Mouse (Mus musculus) right cerebral cortex, adult 2 months (tissue): ENCODE data around the gene Tcf7l2.

Experiments
- DNase-seq, 2 experiments: peaks; one replicate each; pipeline ENCODE4 v3.0.0; 2021 to 2022; ENCODE audit warnings: low spot score in 2 of 2

Gene Tcf7l2

DNA sequence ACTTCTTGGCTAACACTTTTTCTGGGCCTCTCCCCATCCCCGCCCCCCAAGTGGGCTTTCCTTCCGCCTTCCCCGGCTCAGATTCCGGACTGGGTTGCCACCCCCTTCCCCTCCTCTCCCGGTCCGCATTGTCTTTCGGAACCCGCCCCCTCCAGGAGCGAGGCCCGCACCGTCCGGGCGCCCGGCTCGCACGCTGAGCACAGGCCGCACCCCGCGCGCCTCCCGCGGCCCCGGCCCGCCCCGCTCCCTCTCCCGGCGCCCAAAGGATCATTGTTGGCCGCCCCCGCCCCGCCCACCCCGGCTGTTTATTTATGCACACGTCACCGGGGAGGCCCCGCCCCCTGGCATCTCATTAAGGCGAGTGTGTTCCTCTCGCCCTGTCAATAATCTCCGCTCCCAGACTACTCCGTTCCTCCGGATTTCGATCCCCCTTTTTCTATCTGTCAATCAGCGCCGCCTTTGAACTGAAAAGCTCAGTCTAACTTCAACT lies at the start of gene Tcf7l2:
TSS of gene Tcf7l2 (plus strand) at position 382 of the 490 bp plus-strand sequence.
- DNase-seq, result peak; percentile 43 to 66

DNA sequence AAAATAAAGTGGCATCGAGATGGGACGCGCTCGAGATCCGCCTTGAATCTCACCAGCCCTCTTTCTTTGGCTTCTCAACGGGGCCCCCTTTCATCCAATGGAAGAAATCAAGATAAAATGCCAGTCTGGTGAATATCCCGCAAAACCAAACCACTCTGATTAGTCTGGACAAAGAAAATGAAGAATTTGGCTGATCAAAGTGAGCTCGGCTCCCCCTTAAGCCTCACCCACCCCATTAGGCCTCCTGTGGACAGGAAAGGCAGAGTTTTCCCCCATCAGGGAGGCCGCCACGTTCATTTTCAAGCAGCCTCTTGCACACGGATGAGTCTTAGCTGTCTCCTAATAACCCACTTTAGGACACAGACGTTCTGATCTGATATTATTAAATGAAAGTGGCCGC lies 47.0 kb upstream of the Tcf7l2 start:
- no peak for DNase-seq

DNA sequence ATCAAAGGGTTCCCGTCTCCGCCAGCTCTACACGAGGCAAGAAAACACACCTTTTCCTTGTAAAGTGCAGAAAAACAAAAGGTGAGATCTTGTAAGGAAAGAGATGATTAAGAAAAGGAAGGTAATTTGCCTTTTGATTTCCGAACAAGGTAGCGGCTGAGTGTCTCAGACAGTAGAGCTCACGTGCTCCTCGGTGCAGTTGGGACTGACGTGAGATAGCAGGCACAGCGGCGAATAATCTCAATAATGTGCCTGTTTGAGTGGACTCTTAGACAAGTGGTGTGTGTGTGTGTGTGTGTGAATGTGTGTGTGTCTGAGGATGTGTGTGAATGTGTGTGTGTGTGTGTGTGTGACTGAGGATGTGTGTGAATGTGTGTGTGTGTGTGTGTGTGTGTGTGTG lies 46.2 kb upstream of the Tcf7l2 start:
- DNase-seq, result no peak

DNA sequence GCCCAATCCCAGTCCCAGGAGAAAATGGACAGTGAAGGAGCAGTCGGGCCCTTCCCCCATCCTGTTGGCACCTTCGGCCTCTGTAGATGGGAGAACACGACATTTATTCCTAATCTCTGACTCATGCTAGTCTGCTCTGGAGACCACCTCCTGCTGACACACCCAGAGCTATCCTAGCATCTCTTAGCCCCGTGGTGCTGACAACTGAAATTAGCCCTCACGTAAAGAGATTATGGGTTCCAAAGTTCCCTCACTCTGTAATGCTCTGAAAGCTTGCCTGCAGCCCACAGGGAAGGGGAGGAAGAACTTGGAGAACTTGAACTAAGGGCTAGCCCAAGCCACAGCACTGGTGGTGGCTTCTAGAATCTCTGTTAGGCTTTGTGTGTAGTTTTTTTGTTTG lies 42.7 kb upstream of the Tcf7l2 start:
- no peak for DNase-seq

DNA sequence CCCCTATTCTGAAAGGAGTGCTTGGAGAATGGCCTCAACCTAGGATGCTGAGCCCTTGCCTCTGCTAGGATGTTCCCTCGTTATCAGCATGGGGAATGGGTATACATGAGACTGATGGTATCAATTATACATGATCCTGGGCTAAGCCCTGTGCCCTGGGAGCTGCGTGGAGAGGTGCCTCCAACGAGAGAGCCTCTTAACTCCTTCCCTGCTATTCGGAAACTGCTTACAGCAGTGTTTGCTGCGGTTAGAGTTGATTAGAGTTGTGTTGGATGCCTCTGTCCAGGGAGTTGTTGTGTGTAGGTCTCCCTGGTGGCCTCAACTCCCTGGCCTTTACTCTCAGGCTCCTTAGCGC lies 41.4 kb upstream of the Tcf7l2 start:
- DNase-seq, result no peak

DNA sequence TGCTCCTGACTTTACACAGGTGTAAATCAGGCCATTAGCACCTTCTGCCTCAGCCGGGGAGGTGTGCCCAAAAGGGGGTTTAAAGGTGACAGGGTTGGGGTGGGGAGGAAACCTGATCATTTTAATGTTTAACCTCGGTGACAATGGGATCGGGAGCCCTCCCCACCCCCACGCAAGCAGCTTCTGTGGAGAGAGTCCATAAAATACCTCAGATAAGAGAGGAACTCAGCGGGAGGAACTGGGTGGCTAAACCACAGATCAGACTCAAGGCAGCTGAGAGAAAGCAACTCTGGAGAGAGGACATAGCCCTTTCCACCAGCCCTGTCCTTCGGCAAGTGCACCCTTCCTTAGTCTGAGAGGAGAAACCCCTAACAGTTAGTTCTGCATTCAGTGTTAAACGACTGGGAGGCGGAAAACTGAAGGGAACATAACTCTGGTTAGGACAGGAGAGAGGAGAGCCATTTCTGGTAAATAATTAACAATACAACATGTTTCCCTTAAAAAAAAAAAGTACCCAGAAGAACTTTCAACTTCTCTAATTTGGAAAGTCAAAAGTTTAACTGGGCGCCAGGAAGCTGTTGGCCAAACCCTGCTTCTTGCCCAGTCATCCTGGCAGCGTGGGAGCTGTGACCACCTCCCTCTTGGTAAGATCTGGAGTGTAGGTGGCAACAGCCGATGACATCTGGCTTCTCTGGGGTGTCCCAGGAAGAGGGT lies 40.9 kb upstream of the Tcf7l2 start:
- DNase-seq, result no peak

DNA sequence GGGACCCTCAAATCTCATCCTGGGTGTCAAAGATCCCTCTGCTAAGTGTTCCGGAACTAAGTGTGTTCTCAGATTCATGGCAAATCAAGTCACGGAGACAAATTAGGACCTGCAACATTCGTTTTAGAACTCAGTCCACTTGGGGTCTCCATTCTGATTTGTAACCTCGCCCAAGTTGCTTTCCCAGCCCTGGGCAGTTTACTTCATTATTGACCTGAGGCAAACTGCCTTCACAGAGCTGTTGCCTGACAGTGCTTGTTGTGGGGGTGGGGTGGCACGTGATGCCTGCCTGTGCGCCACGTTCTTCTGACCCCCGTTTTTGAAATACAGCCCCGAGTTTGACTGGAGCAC lies 40.4 kb upstream of the Tcf7l2 start:
- no peak for DNase-seq

DNA sequence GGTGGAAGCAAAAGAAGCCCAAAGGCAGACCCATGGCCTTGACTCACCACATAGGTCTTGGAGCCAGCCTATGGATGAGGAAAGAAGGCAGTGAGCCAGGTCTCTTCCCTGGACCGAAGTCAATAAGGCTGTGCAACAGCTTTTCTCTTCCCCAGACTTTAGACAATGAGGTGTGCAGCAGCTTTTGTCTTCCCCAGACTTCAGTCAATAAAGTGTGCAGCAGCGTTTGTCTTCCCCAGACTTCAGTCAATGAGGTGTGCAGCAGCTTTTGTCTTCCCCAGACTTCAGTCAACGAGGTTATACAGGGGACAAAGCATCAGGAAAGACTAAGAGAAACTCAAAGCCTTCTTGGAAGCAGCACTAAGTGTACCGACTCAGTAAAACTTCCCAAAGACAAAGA lies 39.5 kb upstream of the Tcf7l2 start:
- no peak for DNase-seq

DNA sequence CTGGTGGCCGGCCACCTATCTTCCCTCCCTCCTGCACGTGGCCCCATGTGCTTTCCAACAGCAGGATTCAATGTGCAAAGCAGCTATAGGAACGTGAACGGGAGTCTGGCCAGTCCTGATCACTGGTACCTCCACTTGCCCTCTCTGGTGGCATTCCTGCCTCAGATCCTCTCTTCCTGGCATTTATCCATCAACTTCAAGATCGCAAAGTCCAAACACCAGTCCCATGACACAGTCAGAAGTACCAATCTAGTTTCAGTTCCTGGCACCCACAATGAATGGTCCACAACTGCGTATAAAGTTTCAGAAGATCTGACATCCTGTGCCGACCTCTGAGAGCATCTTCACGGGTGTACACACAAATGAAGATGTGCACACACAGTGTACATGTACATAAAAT lies 38.9 kb upstream of the Tcf7l2 start:
- DNase-seq, result no peak

DNA sequence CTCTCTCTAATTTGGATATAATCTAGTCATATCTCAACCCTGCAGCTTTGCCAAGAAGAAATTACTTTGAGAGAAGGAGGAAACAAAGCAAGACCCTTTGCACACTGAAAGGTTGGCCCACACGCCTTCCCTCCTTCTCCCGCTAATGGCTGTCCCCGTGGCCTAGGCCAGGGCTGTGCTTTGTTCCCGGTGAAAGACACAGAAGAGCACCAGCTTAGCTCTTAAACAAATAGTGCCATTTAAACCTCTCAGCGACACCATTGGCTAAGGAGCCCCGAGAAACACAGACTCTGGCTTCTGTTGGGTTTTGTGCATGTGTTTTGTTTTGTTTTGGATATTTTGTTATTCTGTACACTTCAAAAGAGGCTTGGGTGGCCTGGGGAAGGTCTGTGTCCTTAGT lies 37.5 kb upstream of the Tcf7l2 start:
- no peak for DNase-seq

DNA sequence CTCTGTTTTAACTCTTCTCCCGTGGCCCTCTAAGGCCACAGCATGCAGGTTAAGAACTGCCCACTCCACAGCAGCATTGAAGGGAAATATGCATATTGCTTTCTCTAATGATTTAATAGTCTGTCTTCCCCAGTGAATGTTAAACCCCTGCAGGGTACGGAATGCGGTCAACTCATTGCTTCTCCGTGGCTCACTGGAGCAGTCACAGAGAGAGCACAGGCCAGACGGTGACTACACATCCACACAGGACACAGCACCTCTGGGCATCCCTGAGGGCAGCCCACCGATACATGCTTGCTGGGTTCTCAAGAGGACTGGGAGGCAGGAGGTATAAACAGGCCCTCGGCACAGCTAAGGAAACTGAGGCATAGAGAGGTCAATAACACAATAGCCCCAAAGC lies 35.3 kb upstream of the Tcf7l2 start:
- DNase-seq, result no peak

DNA sequence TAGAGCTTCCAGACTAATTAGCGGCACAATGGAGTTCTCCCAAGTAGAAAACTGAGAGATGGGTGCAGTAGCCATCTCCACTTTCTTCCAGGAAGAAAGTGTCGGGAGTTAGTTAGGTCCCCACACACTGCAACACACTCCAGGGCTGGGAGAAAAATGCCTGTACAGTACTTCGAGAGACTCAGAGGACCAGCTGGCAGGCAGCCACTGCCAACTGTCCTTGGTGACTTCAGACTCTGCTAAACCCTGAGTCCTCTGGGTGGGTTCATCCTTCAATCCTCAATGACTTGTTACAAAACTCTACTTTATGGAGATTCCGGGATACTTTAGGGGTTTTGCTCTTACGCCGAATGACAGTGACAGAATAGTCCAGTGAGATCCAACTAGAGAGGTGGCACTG lies 34.8 kb upstream of the Tcf7l2 start:
- no peak for DNase-seq

DNA sequence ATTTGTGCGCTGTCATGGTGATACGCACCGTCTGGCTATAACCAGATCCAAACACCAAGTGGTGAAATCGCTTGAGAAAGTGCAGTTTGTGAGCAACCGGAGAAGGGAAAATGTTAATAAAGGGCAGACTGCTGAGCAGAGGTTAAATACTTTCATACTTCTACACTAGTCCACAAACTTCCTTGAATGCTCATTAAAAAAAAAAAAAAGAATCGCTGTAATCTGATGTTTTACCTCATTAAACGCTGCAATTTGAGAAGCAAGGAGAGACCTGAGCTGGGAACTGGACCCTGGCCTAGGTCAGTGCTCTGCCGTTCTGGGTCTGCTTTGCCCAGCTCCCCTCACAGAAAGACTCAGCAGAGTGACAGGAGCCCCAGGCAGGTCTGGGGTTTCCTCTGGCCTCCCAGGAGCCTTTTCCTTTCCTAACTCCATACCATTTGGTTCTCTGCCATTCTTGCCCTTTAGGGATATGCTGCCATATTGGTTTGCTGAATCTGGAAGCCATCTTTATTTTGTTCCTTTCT lies 33.5 kb upstream of the Tcf7l2 start:
- no peak for DNase-seq

DNA sequence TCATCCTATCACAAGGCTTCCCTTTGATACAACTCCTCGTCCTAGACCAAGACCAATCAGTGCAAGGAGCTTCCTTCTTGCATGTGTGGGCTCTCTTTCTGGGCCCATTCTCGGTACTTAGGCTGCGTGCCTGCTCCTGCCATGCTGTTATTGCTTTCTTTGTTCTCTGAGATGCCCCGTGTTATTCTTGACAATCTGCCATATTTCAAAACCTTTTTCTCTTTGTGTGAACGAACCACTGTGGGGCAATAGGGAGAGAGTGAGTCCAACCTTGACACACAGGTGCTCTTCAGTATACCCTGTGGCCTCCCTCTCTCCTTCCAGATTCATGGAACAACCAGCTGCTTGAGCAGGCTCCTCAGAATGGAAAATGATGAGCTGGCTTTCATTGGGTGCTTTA lies 30.8 kb upstream of the Tcf7l2 start:
- DNase-seq, result no peak

DNA sequence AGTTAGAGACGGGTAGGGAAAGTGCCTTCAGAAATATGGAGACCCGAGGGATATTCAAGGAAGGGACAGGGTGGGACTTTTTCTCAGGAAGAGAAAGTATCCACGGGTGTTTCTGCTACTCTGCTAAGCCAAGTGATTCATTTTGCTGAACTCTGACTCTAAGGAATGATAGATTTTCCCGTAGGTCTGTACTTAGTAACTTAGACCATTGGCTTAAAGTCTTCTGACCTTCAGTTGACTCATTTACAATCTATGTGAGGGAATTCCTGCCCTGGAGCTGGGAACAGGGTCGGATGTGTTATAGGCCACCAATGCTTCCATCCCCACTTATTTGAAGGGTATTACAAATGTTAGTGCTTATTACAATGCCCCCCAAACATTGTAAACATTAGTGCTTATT lies 29.9 kb upstream of the Tcf7l2 start:
- no peak for DNase-seq

DNA sequence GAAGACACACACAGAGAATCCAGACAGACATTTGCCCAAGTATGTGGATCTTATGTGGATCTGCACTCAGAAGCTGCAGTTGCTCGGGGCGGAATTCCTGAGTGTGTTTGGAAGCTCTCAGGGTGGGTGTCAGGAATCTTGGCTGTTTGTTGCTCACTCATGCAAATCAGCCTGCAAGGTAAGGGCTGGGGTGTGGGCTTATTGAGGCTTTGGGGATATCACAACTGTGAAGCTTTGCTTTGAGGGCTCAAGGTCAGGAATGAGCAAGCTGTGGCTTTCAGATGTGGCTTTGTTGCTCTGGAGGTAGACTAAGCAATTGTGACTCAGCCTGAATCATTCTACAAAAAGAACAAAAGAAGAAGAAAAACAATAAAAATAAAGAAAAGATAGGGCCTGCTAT lies 28.9 kb upstream of the Tcf7l2 start:
- DNase-seq, result no peak

DNA sequence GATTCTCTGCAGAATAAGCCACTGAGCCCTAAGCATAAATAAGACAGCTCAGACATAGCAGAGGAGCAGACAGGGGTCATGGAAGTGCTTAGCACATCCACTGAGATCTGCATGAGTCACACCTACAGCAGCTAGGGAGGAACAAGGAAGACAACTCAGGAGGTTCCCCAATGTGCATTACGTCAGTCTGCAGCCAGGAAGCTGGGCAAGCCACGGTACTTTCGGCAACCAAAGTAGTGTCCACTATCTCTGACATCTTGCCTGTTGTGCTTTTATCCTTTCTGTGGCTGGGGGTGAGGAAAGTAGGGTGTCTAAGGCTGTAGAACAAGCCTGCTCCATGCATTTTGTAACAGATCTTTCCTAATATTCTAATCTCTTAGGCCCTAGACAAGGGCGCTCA lies 27.6 kb upstream of the Tcf7l2 start:
- DNase-seq, result peak; percentile 3 to 6

DNA sequence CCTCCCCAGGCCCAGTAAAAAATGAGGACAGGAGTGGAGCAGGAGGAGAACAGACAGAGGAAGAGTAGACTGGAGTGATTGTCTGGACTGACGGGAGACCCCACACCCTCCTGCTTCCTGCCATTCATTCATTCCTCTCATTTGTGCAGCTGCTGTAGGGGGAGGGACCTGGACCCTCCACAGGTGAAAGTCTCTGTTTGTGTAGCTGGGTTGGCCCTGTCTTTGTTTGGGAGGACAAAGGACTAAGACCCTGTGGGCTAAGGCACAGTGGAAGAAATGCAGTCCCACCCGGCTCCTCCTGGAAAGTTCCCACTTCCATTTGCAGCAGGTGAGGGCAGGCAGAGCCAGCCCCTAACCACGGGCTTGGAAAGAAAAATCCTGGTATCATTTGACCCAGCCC lies 27.0 kb upstream of the Tcf7l2 start:
- DNase-seq, result no peak

DNA sequence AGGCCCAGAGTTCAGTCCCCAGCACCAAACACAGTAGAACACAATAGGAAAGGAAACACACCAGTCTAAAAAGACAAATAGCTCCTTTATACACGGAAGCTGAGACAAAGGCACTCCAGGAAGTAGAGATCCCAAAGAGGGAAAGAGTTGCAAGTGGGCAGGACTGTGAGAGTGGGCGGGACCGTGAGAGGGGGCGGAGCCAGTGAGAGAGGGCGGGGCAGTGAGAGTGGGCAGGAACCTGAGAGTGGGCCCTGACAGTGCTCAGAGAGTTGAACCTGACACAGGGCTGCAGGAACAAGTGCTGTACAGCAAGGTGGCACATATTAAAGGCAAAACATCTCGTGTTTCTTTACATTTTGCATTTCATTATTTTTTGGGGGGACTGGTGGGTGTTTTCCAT lies 22.5 kb upstream of the Tcf7l2 start:
- no peak for DNase-seq

DNA sequence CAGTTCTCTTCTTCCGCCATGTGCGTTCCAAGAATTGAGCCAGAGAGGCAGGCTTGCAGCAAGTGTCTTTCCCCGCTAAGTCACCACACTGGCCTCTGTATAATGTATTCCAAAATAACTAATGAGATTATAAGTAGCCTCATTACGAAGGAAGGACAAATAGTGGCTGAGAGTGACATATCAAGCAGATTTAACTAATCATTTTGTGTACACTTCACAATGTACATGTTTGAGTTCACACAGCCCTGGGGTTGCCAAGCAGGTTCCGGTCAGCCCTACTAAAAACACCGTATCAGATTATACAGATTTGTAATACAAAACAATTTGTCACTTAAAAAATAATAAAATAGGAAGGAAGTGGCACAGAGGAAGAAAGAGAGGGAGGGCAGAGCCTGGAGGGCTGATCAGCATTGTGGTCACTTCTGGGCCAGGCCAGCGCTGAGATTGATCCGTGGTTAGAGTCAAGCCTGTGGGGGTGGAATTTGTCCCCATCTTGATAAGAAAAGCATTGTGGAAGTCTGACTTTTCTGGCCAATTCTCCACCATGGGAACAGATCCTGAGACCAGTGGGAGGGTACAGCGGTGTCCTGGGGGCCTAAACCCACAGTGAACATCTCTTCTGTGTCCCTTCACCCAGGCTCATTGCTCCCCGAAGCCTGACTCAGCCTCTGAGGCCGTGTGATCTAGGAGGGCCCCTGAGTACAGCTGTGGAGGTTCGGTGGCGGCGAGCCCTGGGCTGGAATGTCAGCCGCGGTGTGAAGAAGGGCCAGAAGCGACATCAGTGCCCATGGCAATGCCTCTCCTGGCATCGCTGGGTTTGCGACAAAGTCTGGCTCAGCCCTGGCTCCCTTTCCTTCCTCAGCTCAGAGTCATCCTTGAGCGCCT lies 21.9 kb upstream of the Tcf7l2 start:
- no peak for DNase-seq

DNA sequence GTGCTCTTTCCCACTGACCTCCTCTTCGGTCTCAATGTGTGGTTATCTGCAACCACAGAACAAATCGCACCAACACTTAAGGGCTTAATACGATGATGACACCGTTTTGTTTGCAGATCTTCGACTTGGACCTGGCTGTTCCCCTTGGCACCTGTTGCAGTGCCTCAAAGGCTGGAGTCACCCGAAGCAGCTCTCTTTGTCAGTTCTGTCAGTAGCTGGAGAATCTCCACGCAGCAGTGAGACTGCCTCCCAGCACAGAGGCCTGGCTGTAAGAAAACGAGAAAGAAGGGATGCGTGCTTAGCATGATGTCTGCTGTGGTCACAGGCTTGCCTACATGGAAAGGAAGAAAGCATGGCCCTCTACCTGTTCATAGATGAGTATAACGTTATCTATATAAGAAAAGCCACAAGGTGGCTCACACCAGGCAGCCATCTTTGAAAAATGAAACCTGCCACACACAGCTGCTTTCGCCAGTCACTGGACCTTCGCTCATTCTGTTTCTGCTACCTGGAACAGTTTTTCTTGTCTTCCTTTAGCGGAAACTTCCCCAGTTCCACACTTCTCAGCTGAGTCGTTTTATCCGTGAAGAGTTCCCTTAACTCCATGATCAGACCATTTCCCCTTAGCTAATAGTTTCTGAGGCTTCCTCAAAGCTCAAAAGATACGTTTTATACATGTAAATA lies 21.1 kb upstream of the Tcf7l2 start:
- no peak for DNase-seq

DNA sequence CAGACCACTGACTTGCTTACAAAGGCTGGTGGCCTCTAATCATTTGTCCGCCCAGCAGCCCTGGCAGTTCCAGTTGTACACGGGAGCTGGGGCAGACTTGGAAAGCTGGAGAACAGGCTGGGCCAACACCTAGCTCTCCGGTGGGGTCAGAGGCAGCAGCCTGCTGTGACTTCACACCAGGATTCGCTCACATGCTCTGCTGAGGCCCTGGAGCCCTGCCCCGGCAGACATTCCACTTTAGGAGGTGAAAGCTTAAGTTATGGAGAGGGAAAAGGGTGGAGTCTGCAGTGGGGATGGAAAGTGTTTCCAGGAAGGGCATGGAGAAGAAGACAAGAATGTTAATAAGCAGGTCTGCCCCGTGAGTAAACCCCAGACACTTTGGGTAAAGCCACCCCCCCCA lies 19.2 kb upstream of the Tcf7l2 start:
- DNase-seq, result no peak

DNA sequence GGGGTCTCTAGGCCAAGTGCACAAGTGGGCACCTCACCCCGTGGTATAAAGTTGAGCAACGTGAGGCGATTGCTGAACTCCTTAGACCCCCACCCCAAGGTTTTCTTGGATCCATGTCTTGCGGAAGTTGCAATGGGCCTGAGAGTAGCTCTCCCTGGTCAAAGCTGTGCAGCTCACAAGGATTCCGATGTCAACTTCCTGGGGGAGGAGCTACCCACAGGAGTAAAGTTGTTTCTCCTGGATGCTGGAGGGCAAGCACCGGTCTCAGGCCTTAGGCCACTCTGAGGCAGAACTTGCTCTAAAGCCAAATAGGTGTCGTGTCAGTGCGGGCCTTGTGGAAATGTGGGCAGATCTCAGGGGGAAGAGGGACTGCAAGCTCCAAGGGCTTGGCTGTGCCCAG lies 12.2 kb upstream of the Tcf7l2 start:
- no peak for DNase-seq
